Mouse (Mus musculus) MEL (cell line): Measurements from ENCODE around the gene Ildr2.

ENCODE experiments used
- CTCF ChIP-seq, 3 experiments: IDR thresholded peaks in 2 of 3; conservative IDR thresholded peaks in 1 of 3; 2 replicates each; pipeline ENCODE4 v1.5.1; 2011 to 2012; ENCODE audit warnings: low read length in 3 of 3, low read depth in 2 of 3, mild to moderate bottlenecking in 2 of 3, improper control_type of control experiment in 1 of 3, inconsistent platforms in 1 of 3, mixed read lengths in 1 of 3, moderate library complexity in 1 of 3; ENCODE audit not compliant: control insufficient read depth in 1 of 3, insufficient read depth in 1 of 3, poor library complexity in 1 of 3, severe bottlenecking in 1 of 3
- GATA1 ChIP-seq: IDR thresholded peaks from 2 replicates; pipeline ENCODE4 v1.6.1; 2011; ENCODE audit warnings: low read depth, low read length, improper control_type of control experiment
- MEF2A ChIP-seq: IDR thresholded peaks from 2 replicates; pipeline ENCODE4 v1.6.1; 2014; ENCODE audit warnings: low read depth, mild to moderate bottlenecking, inconsistent platforms, low read length, improper control_type of control experiment; ENCODE audit not compliant: poor library complexity, insufficient replicate concordance, severe bottlenecking; ENCODE audit errors: extremely low read depth
- MXI1 ChIP-seq: IDR thresholded peaks from 2 replicates; pipeline ENCODE4 v1.6.1; 2011; ENCODE audit warnings: mild to moderate bottlenecking, low read depth, low read length, improper control_type of control experiment
- POLR2A ChIP-seq, 2 experiments: IDR thresholded peaks; 2 replicates each; pipeline ENCODE4 v1.6.1; 2011 to 2012; ENCODE audit warnings: low read length in 2 of 2, mild to moderate bottlenecking in 2 of 2, control low read depth in 1 of 2, improper control_type of control experiment in 1 of 2, low read depth in 1 of 2, moderate library complexity in 1 of 2; ENCODE audit not compliant: control insufficient read depth in 1 of 2, insufficient read depth in 1 of 2, poor library complexity in 1 of 2
- POLR2AphosphoS2 ChIP-seq: IDR thresholded peaks from 2 replicates; pipeline ENCODE4 v1.6.1; 2011; ENCODE audit warnings: low read length, improper control_type of control experiment
- RAD21 ChIP-seq: IDR thresholded peaks from 2 replicates; pipeline ENCODE4 v1.6.1; 2011; ENCODE audit warnings: mild to moderate bottlenecking, low read depth, low read length, improper control_type of control experiment
- SIN3A ChIP-seq: IDR thresholded peaks from 2 replicates; pipeline ENCODE4 v1.6.1; 2012; ENCODE audit warnings: low read length, improper control_type of control experiment, inconsistent platforms
- TBP ChIP-seq: IDR thresholded peaks from 2 replicates; pipeline ENCODE4 v1.8.0; 2011; ENCODE audit warnings: low read depth, low read length, improper control_type of control experiment
- USF1 ChIP-seq: IDR thresholded peaks from 2 replicates; pipeline ENCODE4 v1.6.1; 2014; ENCODE audit warnings: low read depth, mild to moderate bottlenecking, inconsistent platforms, low read length, improper control_type of control experiment, moderate library complexity
- ZNF384 ChIP-seq: IDR thresholded peaks from 2 replicates; pipeline ENCODE4 v1.6.1; 2012; ENCODE audit warnings: low read depth, mild to moderate bottlenecking, inconsistent platforms, low read length, improper control_type of control experiment

- TF ChIP-seq POLR2A (IDR thresholded peaks at IDR 0.05; ENCODE audit: control insufficient read depth in 1 of 2, insufficient read depth in 1 of 2, low read depth in 1 of 2, low read length in 2 of 2, poor library complexity in 1 of 2), result no peak
- TF ChIP-seq ZNF384, result no peak
- no peak for TF ChIP-seq RAD21
- TF ChIP-seq MEF2A, result no peak
- TF ChIP-seq TBP, result no peak
- TF ChIP-seq GATA1, result no peak
- TF ChIP-seq POLR2AphosphoS2, result no peak
- TF ChIP-seq SIN3A, result no peak
- no peak for TF ChIP-seq CTCF (IDR thresholded peaks at IDR 0.05 in 2 of 3, conservative IDR thresholded peaks at IDR 0.05 in 1 of 3; ENCODE audit: control insufficient read depth in 1 of 3, insufficient read depth in 1 of 3, low read depth in 2 of 3, low read length in 3 of 3, poor library complexity in 1 of 3, severe bottlenecking in 1 of 3)
- TF ChIP-seq MXI1, result no peak
- no peak for TF ChIP-seq USF1
Measured at GRCm38 (mm10) chr1:166283451-166283850, 29.5 kb downstream of the Ildr2 start.
